Mouse (Mus musculus) left cerebral cortex, adult 9 months (tissue): Measurements from ENCODE around the gene Syne3.

Experiments used
- DNase-seq, 2 experiments: peaks; one replicate each; pipeline ENCODE4 v3.0.0; 2022; ENCODE audit warnings: low spot score in 2 of 2

Syne3 gene

DNA sequence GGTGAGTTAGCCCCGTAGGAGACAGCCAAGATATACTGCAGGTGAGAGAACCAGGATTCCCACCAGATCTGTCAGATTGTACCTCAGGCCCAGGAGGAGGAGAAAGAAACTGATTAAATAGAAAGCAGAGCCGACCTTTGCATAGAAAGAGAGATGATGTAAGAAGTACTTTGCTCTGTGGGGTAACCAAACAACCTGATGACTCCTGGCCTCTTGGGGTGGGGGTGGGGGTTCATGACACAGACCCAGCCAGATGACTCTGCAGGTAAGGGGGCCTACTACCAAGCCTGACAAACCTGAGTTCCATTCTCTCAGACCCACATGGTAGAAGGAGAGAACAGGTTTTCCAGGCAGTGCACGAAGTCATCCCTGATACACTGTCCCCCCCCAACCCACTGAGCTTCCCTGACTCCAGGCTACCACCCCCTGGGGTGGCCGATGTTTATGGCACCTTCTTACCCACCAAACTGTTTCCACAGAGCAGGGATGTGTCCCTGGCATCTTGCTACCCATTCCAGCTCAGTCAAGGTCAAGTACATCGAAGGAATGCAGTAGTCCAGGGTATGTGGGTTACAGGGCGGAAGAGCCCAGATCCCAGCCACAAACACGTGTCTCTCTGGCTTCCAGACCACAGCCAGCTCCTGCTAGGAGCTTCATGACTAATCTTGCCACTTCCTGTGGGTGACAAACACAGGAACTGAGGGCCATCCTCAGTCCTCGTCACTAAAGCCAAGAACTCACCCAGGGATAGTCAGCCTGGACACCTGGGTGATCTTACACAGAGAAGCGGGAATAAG lies 8.9 kb downstream of the Syne3 start:
- DNase-seq = no peak

DNA sequence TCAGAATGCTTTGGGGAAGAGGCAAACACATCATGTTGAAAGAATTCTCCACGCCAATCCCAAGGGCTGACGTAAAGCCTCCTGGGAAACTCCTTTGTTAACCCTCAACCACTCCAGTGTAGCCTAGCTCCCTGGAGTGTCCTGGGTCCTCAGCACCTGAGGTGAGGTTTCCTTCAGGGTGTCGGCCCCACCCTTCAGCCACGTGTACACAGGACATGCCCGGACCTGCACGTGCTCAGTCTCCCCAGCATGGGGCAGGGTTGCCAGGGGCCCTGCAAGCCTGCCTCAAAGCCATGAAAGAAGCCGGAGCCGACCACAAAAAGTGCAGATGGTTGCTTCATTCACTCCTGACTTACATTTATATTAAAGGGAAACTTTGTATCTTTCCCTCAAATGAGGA lies 10.4 kb downstream of the Syne3 start:
- no peak for DNase-seq

GRCm38 (mm10) chr12:104998541-104998940 lies 11.1 kb downstream of the Syne3 start:
- DNase-seq = no peak

DNA sequence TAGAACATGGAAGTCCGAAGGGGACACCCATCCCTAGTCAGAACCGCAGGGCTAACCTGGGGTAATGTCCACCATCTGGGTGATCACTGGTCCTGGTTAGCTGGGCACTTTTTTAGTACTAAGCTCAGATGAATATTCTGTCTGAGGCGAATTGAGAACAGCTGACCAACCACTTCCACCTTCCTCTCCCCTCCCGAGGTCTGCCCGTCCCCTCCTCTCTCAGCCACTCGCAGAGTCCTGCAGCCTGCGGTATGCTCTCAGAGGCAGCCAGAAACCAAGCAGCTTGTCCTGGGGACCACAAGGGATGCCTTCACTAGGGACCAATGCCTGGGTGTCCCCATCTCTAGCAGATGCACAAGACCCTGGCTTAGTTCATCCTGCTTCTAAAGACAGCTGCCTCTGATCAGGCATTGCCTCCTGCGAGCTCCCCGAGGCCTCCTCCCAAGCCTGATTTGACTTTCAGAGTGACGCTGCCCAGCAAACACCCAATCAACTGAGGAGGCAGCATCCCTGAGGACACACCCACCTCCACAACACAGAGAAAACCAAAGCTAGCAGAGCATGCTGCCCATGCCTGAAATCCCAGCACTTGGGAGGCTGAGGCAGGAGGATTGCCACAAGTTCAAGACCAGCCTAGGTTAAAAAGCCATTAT lies 11.8 kb downstream of the Syne3 start:
- DNase-seq = no peak

- DNase-seq = no peak
Observed at GRCm38 (mm10) chr12:104997159-104997558, 12.4 kb downstream of the Syne3 start.

DNA sequence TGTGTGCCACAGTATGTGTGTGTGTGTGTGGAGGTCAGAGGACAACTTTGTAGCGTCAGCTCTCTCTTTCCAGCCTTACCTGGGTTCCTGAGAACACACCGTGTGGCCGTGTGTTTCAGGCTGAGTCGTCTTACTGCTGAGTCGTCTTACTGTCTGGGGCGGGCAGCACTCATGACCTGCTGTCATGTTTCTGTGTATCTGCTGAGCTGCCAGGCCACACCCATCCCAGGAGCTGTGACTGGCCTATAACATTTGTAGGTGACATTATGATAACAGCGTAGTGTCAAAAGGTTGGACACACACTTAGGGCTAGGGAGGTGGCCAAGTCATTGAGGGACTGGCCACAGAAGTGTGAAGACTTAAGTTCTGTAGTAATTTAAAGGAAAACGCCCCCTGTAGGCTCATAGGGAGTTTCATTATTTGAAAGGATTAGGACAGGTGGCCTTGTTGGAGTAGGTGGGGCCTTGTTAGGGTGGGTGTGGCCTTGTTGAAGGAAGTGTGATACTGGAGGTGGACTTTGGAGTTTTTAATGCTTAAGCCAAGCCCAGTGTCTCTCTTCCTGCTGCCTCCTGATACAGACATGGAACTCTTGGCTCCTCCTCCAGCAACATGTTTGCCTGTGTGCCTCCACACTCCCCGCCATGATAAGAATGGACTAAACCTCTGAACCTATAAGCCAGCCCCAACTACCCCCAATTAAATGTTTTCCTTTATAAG lies 13.4 kb downstream of the Syne3 start:
- DNase-seq = no peak

DNA sequence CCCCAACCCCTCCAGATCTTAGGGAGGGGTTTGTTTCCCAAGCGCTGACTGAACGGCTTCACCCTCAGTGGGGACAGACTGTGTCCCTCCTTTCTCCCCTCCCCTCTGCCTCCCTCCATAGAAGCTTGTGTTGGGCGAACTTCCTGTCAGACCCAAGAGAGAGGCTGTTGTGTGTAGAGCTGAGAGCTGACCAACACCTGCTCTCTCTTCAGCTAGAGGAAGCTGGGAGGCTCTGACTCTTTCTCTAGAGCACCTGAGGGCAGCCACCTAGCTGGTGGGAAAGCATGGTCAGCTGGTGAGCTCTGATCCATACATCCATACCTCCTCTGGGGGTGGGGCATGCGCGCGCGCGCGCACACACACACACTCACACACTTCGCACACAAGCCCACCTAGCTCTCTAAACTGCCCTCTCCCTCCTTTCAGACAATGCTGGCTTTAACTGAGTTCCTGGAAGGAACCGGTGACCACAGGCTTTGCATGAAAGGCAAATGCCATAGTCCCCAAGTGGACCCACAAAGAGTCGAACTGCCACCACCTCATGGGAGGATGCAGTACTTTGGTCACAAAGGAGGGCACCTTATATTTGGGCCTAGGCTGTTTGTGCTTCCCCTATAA lies 14.2 kb downstream of the Syne3 start:
- DNase-seq = no peak

- DNase-seq = no peak
Observed at GRCm38 (mm10) chr12:104992838-104993237, 16.8 kb downstream of the Syne3 start.

DNA sequence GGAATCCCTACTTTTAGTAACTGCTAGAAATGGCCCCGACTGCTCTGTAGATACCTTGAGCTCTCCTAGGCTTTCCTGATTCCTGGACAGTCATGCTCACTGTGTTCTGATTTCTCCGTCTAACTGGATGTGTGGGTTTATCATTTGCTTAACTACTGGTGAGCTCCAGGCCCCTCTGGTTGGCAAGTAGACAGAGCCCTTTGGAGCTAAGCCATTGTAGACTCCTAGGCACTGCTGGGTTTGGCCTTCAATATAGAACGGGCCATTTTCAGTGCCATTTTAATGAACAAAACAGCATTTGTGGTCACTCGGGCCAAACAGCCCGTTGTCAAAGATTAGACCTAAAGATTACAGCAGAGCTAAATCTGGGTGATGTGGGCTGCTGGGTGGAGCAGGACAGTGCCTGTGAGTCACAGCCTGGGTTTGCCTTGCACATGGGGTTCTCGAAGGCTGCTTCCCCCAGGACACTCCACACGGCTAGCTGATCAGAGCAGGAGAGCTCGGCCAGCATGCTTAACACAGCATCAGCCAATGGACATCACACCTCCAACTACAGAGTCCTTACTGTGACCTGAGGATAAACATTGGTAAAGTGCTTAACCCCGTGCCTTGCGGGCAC lies 17.4 kb downstream of the Syne3 start:
- DNase-seq = no peak

DNA sequence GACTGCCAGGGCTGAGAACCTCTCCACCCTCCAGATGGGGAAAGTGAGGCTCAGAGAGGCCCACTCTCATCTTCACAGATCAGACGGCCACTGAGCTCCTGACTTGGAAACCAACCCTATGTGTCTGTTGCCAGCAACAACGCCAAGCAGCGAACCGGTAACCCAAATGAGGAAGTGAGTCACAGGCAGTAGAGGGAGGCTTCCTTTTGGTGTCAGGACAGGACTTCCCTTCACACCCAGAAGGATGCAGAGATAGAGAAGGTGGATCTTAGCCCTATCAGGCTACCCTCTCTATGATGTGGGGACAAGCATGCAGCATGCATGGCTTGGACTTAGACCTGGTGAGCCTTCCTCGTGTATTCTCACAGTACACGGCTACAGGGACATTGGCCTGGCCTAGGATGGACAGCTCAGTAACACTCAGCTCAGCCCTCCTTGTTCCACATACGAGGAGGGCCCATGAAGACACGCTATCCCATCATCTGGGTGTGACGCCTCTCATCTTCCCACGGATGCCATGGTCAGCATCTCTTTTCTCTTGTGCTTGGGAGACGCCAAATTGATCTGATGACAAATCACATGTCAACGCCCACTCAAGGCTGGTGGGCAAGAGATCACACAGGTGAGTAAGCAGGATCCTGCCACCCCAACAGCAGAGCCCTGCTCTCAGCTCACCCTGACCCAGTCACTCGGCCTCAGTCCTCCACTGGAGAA lies 18.7 kb downstream of the Syne3 start:
- no peak for DNase-seq

- no peak for DNase-seq
Observed at GRCm38 (mm10) chr12:104987936-104988335, 21.7 kb downstream of the Syne3 start.

DNA sequence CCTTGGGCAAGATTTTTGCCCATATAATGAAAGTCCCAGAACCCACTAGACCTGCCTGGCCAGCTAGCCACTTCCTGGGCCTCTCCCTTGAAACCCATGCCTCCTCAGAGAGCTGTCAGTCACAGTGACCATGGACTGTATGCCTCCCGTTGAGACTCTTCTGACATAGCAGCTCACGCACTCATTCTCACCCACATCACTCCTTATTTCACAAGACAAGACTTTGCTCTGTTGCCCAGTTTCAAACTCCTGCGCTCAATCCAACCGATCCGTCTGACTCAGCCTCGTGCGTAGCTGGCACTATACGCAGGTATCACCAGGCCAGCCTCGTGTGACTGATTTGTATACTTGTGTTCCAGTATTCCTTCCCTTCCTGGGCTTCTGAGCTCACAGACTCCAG lies 22.8 kb downstream of the Syne3 start:
- no peak for DNase-seq

- no peak for DNase-seq
Observed at GRCm38 (mm10) chr12:104986001-104986400, 23.6 kb downstream of the Syne3 start.

DNA sequence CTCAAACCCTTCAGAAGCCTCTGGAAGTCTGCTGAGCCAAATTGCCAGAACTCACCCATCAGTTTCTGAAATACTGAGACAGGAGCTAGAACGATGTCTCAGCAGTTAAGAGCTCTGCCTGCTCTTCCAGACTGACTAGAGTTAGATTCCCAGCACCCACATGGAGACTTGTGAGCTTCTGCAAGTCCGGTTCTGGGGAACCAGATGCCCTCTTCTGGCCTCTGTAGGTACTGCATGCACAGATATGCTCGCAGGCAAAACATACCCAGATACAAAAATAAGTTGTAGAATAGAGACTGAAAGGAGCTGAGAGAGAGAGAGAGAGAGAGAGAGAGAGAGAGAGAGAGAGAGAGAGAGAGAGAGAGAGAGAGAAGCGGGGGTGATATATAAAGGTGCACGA lies 24.5 kb downstream of the Syne3 start:
- no peak for DNase-seq

DNA sequence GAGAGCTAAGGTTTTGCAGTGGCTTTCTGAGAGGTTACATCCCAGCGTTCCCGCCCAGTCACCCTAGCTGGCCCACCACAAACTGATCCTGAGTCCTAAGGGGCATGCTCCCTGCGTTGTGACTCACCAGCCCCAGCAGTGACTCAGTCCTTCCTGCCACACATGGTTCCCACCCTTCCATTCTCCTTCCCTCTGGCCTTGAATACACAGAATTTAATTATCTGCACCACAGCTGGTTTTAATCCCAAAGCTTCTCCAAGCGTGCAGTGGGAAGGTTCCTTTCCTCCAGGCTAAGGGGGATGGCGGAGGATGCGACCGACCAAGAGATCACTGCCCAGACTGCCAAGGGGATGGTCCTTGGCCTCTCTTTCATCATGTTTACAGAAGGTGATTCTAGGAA lies 26.1 kb downstream of the Syne3 start:
- DNase-seq = peak in 1 of 2 experiments; percentile 14

- DNase-seq = no peak
Observed at GRCm38 (mm10) chr12:104978943-104979723, 30.5 kb downstream of the Syne3 start.

GRCm38 (mm10) chr12:104978420-104978819 lies 31.2 kb downstream of the Syne3 start:
- DNase-seq = peak in 1 of 2 experiments; percentile 12

GRCm38 (mm10) chr12:104976903-104977302 lies 32.7 kb downstream of the Syne3 start:
- DNase-seq = no peak

DNA sequence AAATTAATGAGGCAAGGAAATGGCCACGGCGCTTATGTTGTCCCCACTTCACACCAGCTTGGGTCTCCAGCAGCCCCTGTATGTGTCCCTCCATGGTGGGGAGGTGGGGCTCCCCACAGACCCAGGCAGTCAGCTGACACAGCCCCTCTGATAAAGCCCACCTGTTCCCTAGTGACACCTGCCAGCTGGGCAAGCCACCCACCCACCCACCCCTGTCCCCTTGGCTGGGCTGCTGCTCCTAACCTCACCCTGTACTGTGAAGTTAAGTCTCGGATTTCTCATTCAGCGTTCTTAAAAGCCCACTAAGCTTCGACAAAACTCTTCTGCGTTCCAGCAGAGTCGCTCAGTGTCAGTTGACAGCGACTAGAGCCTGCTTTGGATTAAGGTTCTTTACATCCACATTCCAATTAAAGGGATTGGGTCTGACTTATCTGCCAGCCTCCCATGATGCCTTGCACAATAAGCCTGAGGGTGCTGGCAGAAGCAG lies 33.2 kb downstream of the Syne3 start:
- no peak for DNase-seq

DNA sequence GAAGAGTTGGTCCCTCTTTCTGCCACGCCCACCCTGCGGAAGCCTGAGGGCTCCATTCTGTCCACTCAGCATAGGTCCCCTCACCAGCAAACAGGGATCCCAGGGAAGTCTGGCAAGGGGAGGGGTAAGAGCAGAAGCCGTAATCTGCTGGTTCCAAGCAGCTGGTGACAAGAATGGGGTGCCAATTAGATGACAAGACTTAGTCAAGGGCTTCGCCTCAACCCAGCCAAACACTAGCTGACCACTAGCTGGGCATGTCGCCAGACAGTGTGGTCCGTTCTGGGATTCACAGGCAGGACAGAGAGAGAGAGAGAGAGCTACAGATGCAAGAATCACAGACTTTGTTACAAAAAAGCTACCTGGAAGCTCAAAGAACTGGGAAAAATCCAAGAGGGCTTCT lies 36.7 kb downstream of the Syne3 start:
- DNase-seq = no peak
